In genomic region chr15:31342496-31342901, GRCm38 (mm10) we compare ENCODE assay signal across 9 mouse cellular contexts. TPM values are rescaled to one million over a fixed set of nuclear protein-coding genes. Genes with fewer than 3 reads are reported as not detected.
DNase-seq lines count a peak whose midpoint lies in the region; ATAC-seq and TF ChIP-seq lines count a peak whose summit lies in the region.
"Had no signal": no experiment of that assay in that cellular context is flagged by ENCODE, and none has a peak within 500 bp of the region (broad histone marks: within the 10 kb centered on the region; RNA-seq: fewer than 3 reads in every experiment).

No protein-coding gene starts in this region.

- no peak for TF ChIP-seq CTCF in bone marrow macrophage, adult 2 months (IDR thresholded peaks at IDR 0.05; ENCODE audit: low read depth, low read length)

- no peak for TF ChIP-seq POLR2A in bone marrow macrophage, adult 2 months (IDR thresholded peaks at IDR 0.05; ENCODE audit: borderline replicate concordance, low read depth, low read length)

- H3K36me3 ChIP-seq in kidney, embryonic 14.5 days (ENCODE audit: control insufficient read depth, insufficient read depth, low read length): no peaks in the 10 kb centered on the region
- H3K36me3 ChIP-seq in macrophage (ENCODE audit: inconsistent target): no peaks in the 10 kb centered on the region

- DNase-seq in kidney, adult 18-20 months: peak; percentile 52
- peak; percentile 27 for DNase-seq in heart, postnatal 4 days
- DNase-seq in layer of hippocampus, adult 8-10 months (ENCODE audit: low spot score in 2 of 2): no peak
- DNase-seq: embryo, embryonic 11 days; gastrocnemius, postnatal 14 days had no signal

- 37% methylated on average over 8 of the region's 8 CpGs for WGBS in kidney, embryonic 14.5 days
- 39% methylated on average over 8 of the region's 8 CpGs for WGBS in macrophage (ENCODE audit: missing documents)

- no peak overlapping the region for H3K4me3 ChIP-seq in kidney, embryonic 14.5 days (ENCODE audit: low read length)
- peak overlapping the region; percentile 19 for H3K4me3 ChIP-seq in bone marrow macrophage, adult 2 months (ENCODE audit: insufficient read depth, low read length)
- H3K4me3 ChIP-seq in macrophage (ENCODE audit: inconsistent target): no peak overlapping the region

- H3K79me2 ChIP-seq in macrophage (ENCODE audit: inconsistent target): peaks cover 89% of the 10 kb centered on the region

- ATAC-seq in kidney, embryonic 14.5 days (ENCODE audit: low FRiP score, low TSS enrichment): no peak
- ATAC-seq in CD4-positive, CD25-positive, alpha-beta regulatory T cell, adult 4 months: no peak

- no peak overlapping the region for H3K27ac ChIP-seq in kidney, embryonic 14.5 days (ENCODE audit: low read depth, low read length)
- H3K27ac ChIP-seq in bone marrow macrophage, adult 2 months (ENCODE audit: insufficient read depth, low read depth, low read length): peak overlapping the region; percentile 89
- H3K27ac ChIP-seq in macrophage: peak overlapping the region; percentile 90

- peaks cover 8% of the 10 kb centered on the region; the same call in 1 of the 2 replicates for H3K4me1 ChIP-seq in kidney, embryonic 14.5 days (ENCODE audit: control insufficient read depth, insufficient read depth, low read length)
- H3K4me1 ChIP-seq in bone marrow macrophage, adult 2 months (ENCODE audit: control insufficient read depth, insufficient read depth, low read length): peaks cover 80% of the 10 kb centered on the region

- no peak overlapping the region for H3K4me2 ChIP-seq in kidney, embryonic 14.5 days (replicated peaks; ENCODE audit: low read depth, low read length)

- no peaks in the 10 kb centered on the region for H3K9me3 ChIP-seq in kidney, embryonic 14.5 days (ENCODE audit: control insufficient read depth, low read length)

- H3K27me3 ChIP-seq in kidney, embryonic 14.5 days (ENCODE audit: control insufficient read depth, insufficient read depth, low read length): no peaks in the 10 kb centered on the region

- no peak overlapping the region for H3K9ac ChIP-seq in kidney, embryonic 14.5 days (ENCODE audit: low read depth, low read length)

RNA-seq across cellular contexts. Expression of gene Ankrd33b, which starts 25.0 kb away (rescaled TPM):
- 2.1 and 3.7 TPM in 2 replicates for polyA plus RNA-seq in kidney, embryonic 14.5 days (2014; fragmentation: Nextera tagmentation; extraction: Ambion mirVana)
- 7.8 and 9.5 TPM in 2 replicates for polyA plus RNA-seq in bone marrow macrophage, adult 2 months (2012; ENCODE audit: insufficient read depth, insufficient read length, missing spikeins)
- total RNA-seq in heart, postnatal 4 days (2021): 10 to 100 TPM; 12.8 to 13.4 TPM
- total RNA-seq in macrophage (2018; cell fraction: chromatin; rRNA removed): 100 to 1,000 TPM in 20 of 26 experiments, 10 to 100 TPM in 6; 61.5 to 833 (median 201) TPM
- 100 to 1,000 TPM in 3 of 26 experiments, 10 to 100 TPM in 23; 16.5 to 151 (median 40.9) TPM for total RNA-seq in macrophage (2018; cell fraction: cytosol; rRNA removed)
- 100 to 1,000 TPM in 19 of 26 experiments, 10 to 100 TPM in 7; 37.9 to 414 (median 149) TPM for total RNA-seq in macrophage (2018; cell fraction: nucleus; rRNA removed)
- 17.4 to 30.3 TPM (median 22.9 TPM) in 3 replicates for polyA plus RNA-seq in macrophage (2018)
- total RNA-seq in layer of hippocampus, adult 8-10 months (2022): 10 to 100 TPM; 60.2 to 64.2 (median 61.8) TPM
- not detected for polyA plus RNA-seq in CD4-positive, CD25-positive, alpha-beta regulatory T cell, adult 4 months (2017; shearing (Covaris generic))

Comparison
In these comparisons a context has a peak if more than half of its experiments do, and no peak if none do; other contexts are left out.
1. DNase-seq: peak in kidney, adult 18-20 months (single experiment) and heart, postnatal 4 days (single experiment); none in layer of hippocampus, adult 8-10 months (0 of 2).